Mouse (Mus musculus): ENCODE measurements around the gene Crb1. TPM values are rescaled to one million over a fixed set of nuclear protein-coding genes. Genes with fewer than 3 reads are reported as not detected.

Crb1 gene
- polyA plus RNA-seq, 1 experiment from 2014 or later = not detected

DNA sequence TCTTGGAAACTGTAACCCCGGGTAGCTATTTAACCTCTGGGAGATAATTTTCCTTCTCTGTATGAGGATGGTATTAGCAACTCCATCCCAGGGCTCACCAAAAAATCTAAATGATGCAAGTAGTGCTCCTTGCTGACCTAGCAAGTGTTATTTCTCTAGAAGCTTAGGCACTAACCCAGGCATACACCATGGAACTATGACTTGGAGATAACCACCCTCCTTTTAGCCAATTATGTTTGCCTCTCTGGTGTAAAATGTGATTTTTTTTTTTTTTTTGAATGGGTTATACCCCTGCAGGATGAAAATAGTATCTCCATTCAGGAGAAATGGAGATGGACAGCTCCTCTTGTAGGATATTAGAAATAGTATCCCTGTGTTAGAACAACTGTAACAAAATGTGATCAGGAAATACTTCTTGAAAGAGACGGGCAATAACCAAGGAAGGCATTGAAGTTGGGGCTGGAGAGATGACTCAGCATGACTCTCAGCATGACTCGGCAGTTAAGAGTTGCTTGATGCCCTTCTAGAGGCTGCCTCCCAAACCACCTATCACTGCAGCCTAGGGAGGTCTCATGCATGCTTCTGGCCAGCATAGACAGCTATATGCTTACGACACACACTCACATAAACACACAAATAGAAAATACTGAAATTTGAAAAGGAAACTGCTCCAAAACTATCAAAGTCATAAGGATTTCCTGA lies 100.1 kb downstream of the Crb1 start:
- H3K27ac ChIP-seq (ENCODE audit: low read depth) = no peak overlapping the region
- peak; percentile 93 for ATAC-seq
- H3K4me1 ChIP-seq (ENCODE audit: insufficient read depth) = no peaks in the 10 kb centered on the region
- H3K9ac ChIP-seq (replicated peaks) = no peak overlapping the region
- peak; percentile 29 for DNase-seq
- TF ChIP-seq EP300 (IDR thresholded peaks at IDR 0.05; ENCODE audit: low read depth) (no peak), CTCF (IDR thresholded peaks at IDR 0.05; ENCODE audit: low read depth) (no peak)
- H3K27me3 ChIP-seq (ENCODE audit: insufficient read depth, low read length) = no peaks in the 10 kb centered on the region
- no peak overlapping the region for H3K4me3 ChIP-seq (ENCODE audit: low read depth, low read length)
- no peaks in the 10 kb centered on the region for H3K36me3 ChIP-seq (replicated peaks; ENCODE audit: insufficient read depth, low read length)
- H3K9me3 ChIP-seq (ENCODE audit: low read length) = no peaks in the 10 kb centered on the region
- H3K4me2 ChIP-seq (ENCODE audit: low read depth, low read length) = no peak overlapping the region
- 60% methylated on average over 4 of the region's 4 CpGs for WGBS (ENCODE audit: insufficient replicate concordance)

DNA sequence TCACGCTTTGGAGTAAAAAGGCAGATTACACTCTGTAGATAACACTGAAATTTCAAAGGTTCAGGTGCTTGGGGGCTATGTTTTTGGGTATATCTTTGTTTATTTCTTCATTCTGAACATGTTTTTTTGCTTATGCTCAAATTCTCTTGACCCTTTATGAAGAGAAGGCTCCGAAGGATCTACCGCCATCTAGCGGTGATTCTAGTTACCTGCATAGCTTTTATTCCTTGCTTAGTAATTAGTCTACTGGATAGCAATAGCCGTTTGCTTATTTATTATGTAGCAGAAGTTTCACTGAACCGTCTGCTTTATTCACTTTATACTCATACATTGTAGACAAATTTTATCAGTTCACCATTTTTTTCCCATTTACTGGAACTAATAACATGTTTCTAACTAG lies 109.1 kb downstream of the Crb1 start:
- Histone ChIP-seq H3K27me3 (ENCODE audit: insufficient read depth, low read length) (no peaks in the 10 kb centered on the region), H3K9me3 (ENCODE audit: low read length) (no peaks in the 10 kb centered on the region), H3K9ac (replicated peaks) (no peak overlapping the region), H3K36me3 (replicated peaks; ENCODE audit: insufficient read depth, low read length) (no peaks in the 10 kb centered on the region), H3K4me2 (ENCODE audit: low read depth, low read length) (no peak overlapping the region), H3K4me1 (ENCODE audit: insufficient read depth) (no peaks in the 10 kb centered on the region), H3K27ac (ENCODE audit: low read depth) (no peak overlapping the region), H3K4me3 (ENCODE audit: low read depth, low read length) (no peak overlapping the region)
- no peak; the same call in 1 of the 2 replicates for ATAC-seq
- peak; percentile 39 for DNase-seq
- 19% methylated on average over 6 of the region's 6 CpGs for WGBS (ENCODE audit: insufficient replicate concordance)
- TF ChIP-seq EP300 (IDR thresholded peaks at IDR 0.05; ENCODE audit: low read depth) (no peak), CTCF (IDR thresholded peaks at IDR 0.05; ENCODE audit: low read depth) (peak; percentile 83)

DNA sequence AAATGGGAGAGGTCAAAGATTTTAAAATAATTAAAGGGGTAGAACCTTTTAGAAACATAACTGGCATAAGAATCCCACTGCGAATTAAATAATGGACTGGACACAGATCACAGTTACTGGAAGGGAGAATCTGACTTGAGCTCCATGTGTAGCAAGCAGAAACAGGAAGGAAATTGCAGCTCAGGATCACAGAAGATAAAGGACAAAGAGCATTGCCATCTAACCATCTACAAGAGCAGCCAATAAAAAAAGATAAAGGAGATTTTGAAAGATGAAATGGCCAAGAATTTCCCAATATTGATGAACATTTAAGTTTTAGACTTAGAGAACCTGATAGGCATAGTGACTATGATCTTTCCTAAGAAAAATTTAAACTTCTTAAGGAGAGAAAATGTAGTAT lies 112.7 kb downstream of the Crb1 start:
- no peak overlapping the region for H3K4me3 ChIP-seq (ENCODE audit: low read depth, low read length)
- TF ChIP-seq CTCF (IDR thresholded peaks at IDR 0.05; ENCODE audit: low read depth) (no peak), EP300 (IDR thresholded peaks at IDR 0.05; ENCODE audit: low read depth) (no peak)
- no peak for ATAC-seq
- H3K4me1 ChIP-seq (ENCODE audit: insufficient read depth) = no peaks in the 10 kb centered on the region
- no peak for DNase-seq
- H3K27ac ChIP-seq (ENCODE audit: low read depth) = no peak overlapping the region
- no peaks in the 10 kb centered on the region for H3K36me3 ChIP-seq (replicated peaks; ENCODE audit: insufficient read depth, low read length)
- H3K9me3 ChIP-seq (ENCODE audit: low read length) = no peaks in the 10 kb centered on the region
- H3K9ac ChIP-seq (replicated peaks) = no peak overlapping the region
- H3K27me3 ChIP-seq (ENCODE audit: insufficient read depth, low read length) = no peaks in the 10 kb centered on the region
- 70% methylated on average over 1 of the region's 1 CpGs for WGBS (ENCODE audit: insufficient replicate concordance)
- no peak overlapping the region for H3K4me2 ChIP-seq (ENCODE audit: low read depth, low read length)

DNA sequence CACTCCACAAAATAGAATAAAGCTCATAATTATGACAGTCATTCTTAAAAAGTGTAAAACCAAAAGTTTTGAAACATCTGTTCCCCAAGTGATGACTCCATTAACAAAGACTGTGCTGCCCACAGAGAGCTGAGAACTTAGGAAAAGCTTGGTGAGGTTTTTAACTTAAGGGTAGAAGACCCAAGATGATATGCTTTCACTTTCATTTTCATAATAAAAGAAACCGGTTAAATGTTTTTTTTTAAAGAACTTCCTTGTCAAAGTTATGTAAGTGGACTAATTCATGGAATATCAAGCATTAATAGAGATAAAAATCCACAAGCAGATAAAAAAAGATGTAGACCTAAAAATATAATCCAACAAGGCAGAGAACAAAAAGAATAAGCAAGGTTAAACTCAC lies 113.7 kb downstream of the Crb1 start:
- no peaks in the 10 kb centered on the region for H3K4me1 ChIP-seq (ENCODE audit: insufficient read depth)
- ATAC-seq (no peak), DNase-seq (no peak)
- H3K27me3 ChIP-seq (ENCODE audit: insufficient read depth, low read length) = no peaks in the 10 kb centered on the region
- H3K4me3 ChIP-seq (ENCODE audit: low read depth, low read length) = no peak overlapping the region
- WGBS (ENCODE audit: insufficient replicate concordance) = 11% methylated on average over 1 of the region's 1 CpGs
- no peak overlapping the region for H3K27ac ChIP-seq (ENCODE audit: low read depth)
- no peak overlapping the region for H3K9ac ChIP-seq (replicated peaks)
- H3K36me3 ChIP-seq (replicated peaks; ENCODE audit: insufficient read depth, low read length) = no peaks in the 10 kb centered on the region
- H3K4me2 ChIP-seq (ENCODE audit: low read depth, low read length) = peak overlapping the region; percentile 22
- no peak for TF ChIP-seq EP300 (IDR thresholded peaks at IDR 0.05; ENCODE audit: low read depth)
- TF ChIP-seq CTCF (IDR thresholded peaks at IDR 0.05; ENCODE audit: low read depth) = no peak
- H3K9me3 ChIP-seq (ENCODE audit: low read length) = no peaks in the 10 kb centered on the region

DNA sequence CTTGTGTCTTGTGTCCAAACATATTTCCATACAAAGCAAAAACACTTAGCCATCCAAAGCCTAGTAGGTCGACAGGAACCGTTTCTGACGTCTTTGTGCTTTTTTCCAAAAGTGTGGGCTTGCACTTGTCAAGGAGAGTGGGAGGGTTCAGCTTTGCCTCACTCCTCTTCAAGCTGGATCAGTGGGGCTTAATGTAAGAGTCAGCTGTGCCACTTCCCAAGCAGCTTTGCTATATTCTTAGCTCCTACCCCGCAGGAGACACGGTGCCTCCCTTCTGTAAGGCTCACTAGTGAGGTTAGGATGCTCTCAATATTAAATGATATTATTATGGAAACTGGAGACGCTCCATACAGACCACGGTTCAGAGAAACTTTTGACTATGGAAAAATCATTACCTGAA lies 121.3 kb downstream of the Crb1 start:
- Histone ChIP-seq H3K36me3 (replicated peaks; ENCODE audit: insufficient read depth, low read length) (no peaks in the 10 kb centered on the region), H3K4me2 (ENCODE audit: low read depth, low read length) (no peak overlapping the region), H3K27me3 (ENCODE audit: insufficient read depth, low read length) (no peaks in the 10 kb centered on the region), H3K9me3 (ENCODE audit: low read length) (no peaks in the 10 kb centered on the region), H3K4me1 (ENCODE audit: insufficient read depth) (no peaks in the 10 kb centered on the region), H3K27ac (ENCODE audit: low read depth) (no peak overlapping the region), H3K9ac (replicated peaks) (no peak overlapping the region), H3K4me3 (ENCODE audit: low read depth, low read length) (no peak overlapping the region)
- DNase-seq (no peak), ATAC-seq (no peak)
- no peak for TF ChIP-seq EP300 (IDR thresholded peaks at IDR 0.05; ENCODE audit: low read depth)
- no peak for TF ChIP-seq CTCF (IDR thresholded peaks at IDR 0.05; ENCODE audit: low read depth)
- WGBS (ENCODE audit: insufficient replicate concordance) = 68% methylated on average over 7 of the region's 7 CpGs

DNA sequence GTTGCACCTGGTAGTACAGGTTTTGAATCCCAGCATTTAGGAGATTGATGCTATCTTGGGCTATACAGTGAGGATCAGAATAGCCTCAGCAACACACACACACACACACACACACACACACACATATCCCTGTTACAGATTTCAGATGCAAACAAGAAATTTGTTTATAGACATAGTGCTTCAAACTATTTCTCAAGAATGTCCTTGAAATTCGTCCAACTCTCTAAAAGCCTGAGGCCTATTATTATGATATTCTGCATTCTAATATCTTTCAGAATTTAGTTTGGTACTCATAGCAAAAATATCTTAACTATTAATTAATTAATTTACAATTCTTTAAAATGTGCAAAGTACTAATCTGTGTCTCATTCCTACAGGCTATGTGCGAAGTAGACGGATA lies 124.9 kb downstream of the Crb1 start:
- Histone ChIP-seq H3K9me3 (ENCODE audit: low read length) (no peaks in the 10 kb centered on the region), H3K4me3 (ENCODE audit: low read depth, low read length) (no peak overlapping the region), H3K4me1 (ENCODE audit: insufficient read depth) (no peaks in the 10 kb centered on the region), H3K36me3 (replicated peaks; ENCODE audit: insufficient read depth, low read length) (no peaks in the 10 kb centered on the region), H3K4me2 (ENCODE audit: low read depth, low read length) (no peak overlapping the region), H3K9ac (replicated peaks) (no peak overlapping the region), H3K27me3 (ENCODE audit: insufficient read depth, low read length) (no peaks in the 10 kb centered on the region), H3K27ac (ENCODE audit: low read depth) (no peak overlapping the region)
- WGBS (ENCODE audit: insufficient replicate concordance) = 74% methylated on average over 3 of the region's 3 CpGs
- ATAC-seq (no peak), DNase-seq (no peak)
- TF ChIP-seq CTCF (IDR thresholded peaks at IDR 0.05; ENCODE audit: low read depth) (no peak), EP300 (IDR thresholded peaks at IDR 0.05; ENCODE audit: low read depth) (no peak)

All from liver, postnatal 0 days (tissue).